Mouse (Mus musculus) cortical plate, adult 2 months (tissue): ENCODE results near the gene Srpk2. TPM values are rescaled to one million over a fixed set of nuclear protein-coding genes. Genes with fewer than 3 reads are reported as not detected.
"Not testable (repeated sequence)": the region's sequence is repeated elsewhere in the genome, so short reads cannot be mapped to it uniquely, and the experiment has no call there.

ENCODE experiments used
- H3K27ac ChIP-seq: fragments of 200-500 bp; 2 replicates; pipeline ENCODE4 v1.5.1; 2012; ENCODE audit warnings: low read length, control low read depth, inconsistent platforms; ENCODE audit not compliant: insufficient read depth
- H3K4me1 ChIP-seq: fragments of 200-500 bp; 2 replicates; pipeline ENCODE4 v1.6.1; 2011; ENCODE audit warnings: low read length; ENCODE audit not compliant: control insufficient read depth, insufficient read depth
- H3K4me3 ChIP-seq: fragments of 200-500 bp; 2 replicates; pipeline ENCODE4 v1.5.1; 2011; ENCODE audit warnings: mild to moderate bottlenecking, low read length, control low read depth; ENCODE audit not compliant: insufficient read depth
- CTCF ChIP-seq: fragments of 200-500 bp; IDR thresholded peaks from 2 replicates; pipeline ENCODE4 v1.5.1; 2011; ENCODE audit warnings: mild to moderate bottlenecking, control low read depth, low read length; ENCODE audit not compliant: insufficient read depth; ENCODE audit errors: extremely low read depth
- POLR2A ChIP-seq: fragments of 200-500 bp; IDR thresholded peaks from 2 replicates; pipeline ENCODE4 v1.6.1; 2011; ENCODE audit warnings: mild to moderate bottlenecking, low read length, control low read depth; ENCODE audit not compliant: insufficient read depth; ENCODE audit errors: extremely low read depth
- polyA plus RNA-seq: library from polyadenylated mRNA; depleted of rRNA; stranded (reverse); fragments of >200 nt; gene quantifications from 2 replicates; pipeline ENCODE4 v1.2.3, GENCODE M21; 2012

The Srpk2 gene
- polyA plus RNA-seq, 1 experiment: 91.5 TPM

DNA sequence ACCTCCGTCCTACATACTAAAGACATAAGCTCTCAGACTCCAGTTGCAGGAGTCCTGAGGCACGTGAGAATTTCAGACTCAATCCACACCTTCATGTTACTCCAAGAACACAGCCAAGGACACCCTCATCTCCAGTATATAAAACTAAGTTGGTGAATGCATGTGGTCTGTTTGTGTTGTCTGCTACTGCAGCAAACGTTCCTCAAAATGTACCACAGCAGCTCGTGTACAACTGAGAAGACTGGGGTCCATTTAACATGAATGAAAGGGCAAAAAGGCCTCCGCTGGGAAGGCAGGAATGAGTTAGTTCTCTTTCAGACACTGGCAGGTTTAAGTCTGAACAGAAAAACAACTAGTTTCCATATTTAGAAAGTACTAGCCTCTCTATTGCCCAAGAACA is 110.5 kb downstream of the Srpk2 start:
- Histone ChIP-seq H3K27ac (no peak overlapping the region), H3K4me1 (peaks cover 6% of the 10 kb centered on the region), H3K4me3 (no peak overlapping the region)
- TF ChIP-seq POLR2A: no peak
- TF ChIP-seq CTCF: no peak

DNA sequence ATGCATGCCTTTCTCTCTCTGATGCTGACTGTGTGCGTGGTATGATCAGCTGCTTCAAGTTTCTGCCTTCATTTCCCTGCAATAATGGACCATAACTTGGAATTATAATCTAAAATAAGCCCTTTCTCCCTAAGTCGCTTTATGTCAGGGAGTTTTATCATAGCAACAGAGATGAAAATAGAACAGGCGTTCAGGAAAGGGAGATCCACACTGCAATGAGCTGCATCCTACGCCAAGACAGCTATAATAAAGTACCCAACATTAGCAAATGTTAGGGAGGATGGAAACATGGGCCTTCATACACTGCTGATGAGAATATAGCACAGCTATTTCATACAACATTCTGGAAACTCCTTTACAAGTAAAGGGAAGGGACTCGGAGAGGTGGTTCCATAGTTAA is 116.2 kb downstream of the Srpk2 start:
- H3K4me1 ChIP-seq: peaks cover 8% of the 10 kb centered on the region
- H3K27ac ChIP-seq: no peak overlapping the region
- TF ChIP-seq CTCF (no peak), POLR2A (no peak)
- H3K4me3 ChIP-seq: no peak overlapping the region

DNA sequence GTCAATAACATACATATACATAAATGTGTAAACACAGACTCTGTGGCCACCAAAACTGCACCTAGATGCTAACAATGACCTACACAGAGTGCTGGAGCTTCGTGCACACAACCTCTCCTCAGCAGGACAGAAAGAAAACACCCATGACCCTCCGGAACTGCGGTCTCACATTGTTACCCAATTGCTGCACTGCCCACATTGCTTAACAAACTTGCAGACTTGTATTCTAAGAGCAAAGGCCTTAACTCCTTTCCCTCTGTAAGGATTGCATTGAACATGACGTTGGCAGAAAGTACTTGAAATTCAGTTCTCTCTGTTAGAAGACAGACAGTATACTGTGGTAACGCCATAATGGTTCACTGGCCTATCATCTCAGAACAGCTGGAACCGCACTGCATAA is 118.0 kb downstream of the Srpk2 start:
- Histone ChIP-seq H3K4me1 (peaks cover 9% of the 10 kb centered on the region), H3K4me3 (no peak overlapping the region), H3K27ac (no peak overlapping the region)
- TF ChIP-seq CTCF (no peak), POLR2A (no peak)

DNA sequence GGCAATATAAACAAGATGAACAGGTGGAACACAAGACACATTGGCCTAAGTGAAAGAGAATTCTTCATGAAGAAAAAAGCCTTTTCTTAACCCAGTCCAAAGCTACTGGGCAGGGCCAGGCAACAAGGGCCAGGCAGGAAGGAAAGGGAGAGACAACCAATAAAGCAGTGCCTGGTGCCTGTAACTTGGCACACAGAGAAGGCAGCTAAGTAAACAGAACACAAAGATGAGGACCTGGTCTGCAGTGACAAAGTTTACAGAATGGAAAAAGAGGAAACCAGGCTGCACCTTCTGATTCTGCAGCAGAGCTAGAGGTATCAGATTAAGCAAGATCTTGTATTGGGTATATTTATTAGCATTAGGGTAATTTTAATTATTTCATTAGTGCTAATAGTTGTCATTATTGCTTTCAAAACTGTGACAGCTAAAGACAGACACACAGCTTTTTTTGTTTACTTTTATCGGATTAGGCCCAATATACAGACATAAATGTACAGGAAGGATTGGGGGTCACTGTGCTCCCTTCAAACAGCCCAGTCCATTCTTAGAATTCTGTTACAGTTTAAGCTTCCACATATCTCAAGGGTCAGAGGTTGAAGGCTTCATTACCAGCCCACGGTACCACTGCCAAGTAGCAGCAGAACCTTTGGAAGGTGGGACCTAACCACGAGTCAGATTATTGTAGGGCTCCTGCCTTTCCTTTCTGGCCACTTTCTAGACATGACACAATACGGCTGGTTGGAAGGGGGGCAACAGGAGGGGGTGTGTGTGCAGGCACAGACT is 121.9 kb downstream of the Srpk2 start:
- H3K4me3 ChIP-seq: no peak overlapping the region
- no peak for TF ChIP-seq POLR2A
- TF ChIP-seq CTCF: no peak
- H3K27ac ChIP-seq: no peak overlapping the region
- H3K4me1 ChIP-seq: peaks cover 10% of the 10 kb centered on the region

GRCm38 (mm10) chr5:23561227-23561626 is 123.2 kb downstream of the Srpk2 start:
- H3K4me3 ChIP-seq: no peak overlapping the region
- TF ChIP-seq CTCF: no peak
- TF ChIP-seq POLR2A: no peak
- no peak overlapping the region for H3K27ac ChIP-seq
- peaks cover 8% of the 10 kb centered on the region for H3K4me1 ChIP-seq

GRCm38 (mm10) chr5:23560171-23560570 is 124.2 kb downstream of the Srpk2 start:
- TF ChIP-seq POLR2A (no peak), CTCF (no peak)
- H3K4me1 ChIP-seq: peaks cover 8% of the 10 kb centered on the region
- H3K4me3 ChIP-seq: no peak overlapping the region

GRCm38 (mm10) chr5:23556007-23556770 is 128.2 kb downstream of the Srpk2 start:
- Histone ChIP-seq H3K4me1 (peaks cover 8% of the 10 kb centered on the region), H3K4me3 (no peak overlapping the region), H3K27ac (no peak overlapping the region)
- TF ChIP-seq POLR2A (no peak), CTCF (no peak)

More at GRCm38 (mm10) chr5:23560171-23560570, 124.2 kb downstream of the Srpk2 start:
- H3K27ac ChIP-seq: no peak overlapping the region

DNA sequence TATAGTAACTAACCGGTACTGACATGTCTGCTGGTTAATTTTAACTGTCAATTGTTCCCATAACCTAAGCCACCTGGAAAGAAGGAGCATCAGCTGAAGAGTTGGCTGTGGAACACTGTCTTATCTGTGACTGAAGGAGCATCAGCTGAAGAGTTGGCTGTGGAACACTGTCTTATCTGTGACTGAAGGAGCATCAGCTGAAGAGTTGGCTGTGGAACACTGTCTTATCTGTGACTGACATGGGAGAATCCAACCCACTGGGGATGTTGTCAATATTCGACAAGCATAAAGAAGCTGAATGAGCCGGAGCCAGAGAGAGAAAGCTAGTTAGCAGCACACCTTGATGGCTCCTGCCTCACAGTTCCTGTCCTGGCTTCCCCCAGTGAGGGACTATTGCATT is 131.1 kb downstream of the Srpk2 start:
- H3K4me3 ChIP-seq: not testable (repeated sequence)

DNA sequence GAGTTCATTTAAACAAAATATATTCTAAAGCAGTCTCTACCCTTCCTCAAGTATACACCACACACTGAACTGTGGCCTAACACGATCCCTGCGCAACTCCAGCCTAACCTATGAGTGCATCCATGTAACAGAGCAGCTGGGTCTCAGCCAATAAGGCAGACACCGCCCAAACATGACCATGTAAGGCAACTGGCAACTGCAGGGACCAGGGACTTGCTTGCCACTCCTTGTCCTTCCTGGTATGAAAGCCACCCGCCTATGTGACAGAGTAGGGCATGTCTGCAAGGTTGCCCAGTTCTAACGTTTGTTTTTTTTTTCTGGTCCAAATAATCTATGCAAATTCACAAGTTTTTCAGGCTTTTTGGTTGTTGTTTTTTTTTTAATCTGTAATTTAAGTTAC is 132.7 kb downstream of the Srpk2 start:
- TF ChIP-seq POLR2A (no peak), CTCF (no peak)
- Histone ChIP-seq H3K27ac (no peak overlapping the region), H3K4me3 (no peak overlapping the region), H3K4me1 (peaks cover 5% of the 10 kb centered on the region; the same call in 1 of the 2 replicates)

More for the DNA sequence above, 131.1 kb downstream of the Srpk2 start:
- not testable (repeated sequence) for H3K27ac ChIP-seq, H3K4me1 ChIP-seq

DNA sequence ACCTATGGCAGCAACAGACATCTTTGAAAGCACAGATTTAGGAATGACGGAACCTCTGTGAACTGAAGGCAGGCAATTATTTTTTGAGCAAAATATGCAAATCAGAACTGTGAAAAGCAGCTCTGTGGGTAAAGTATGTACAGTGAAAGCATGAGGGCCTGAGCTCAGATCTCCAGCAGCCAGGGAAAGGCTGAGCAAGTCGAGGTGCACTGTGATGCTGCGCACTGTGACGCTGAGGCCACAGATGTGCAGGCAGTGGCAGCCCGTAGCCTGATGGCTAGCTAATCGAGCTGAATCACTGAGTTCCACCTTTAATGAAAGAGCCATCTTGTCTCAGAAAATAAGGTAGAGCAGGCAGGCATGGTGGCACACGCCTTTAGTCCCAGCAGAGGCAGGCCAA is 148.7 kb downstream of the Srpk2 start:
- TF ChIP-seq CTCF (no peak), POLR2A (no peak)
- Histone ChIP-seq H3K4me1 (peaks cover 8% of the 10 kb centered on the region), H3K27ac (no peak overlapping the region), H3K4me3 (no peak overlapping the region)
